Mouse (Mus musculus): ENCODE results near the gene Rxfp3. TPM values are rescaled to one million over a fixed set of nuclear protein-coding genes. Genes with fewer than 3 reads are reported as not detected.

The Rxfp3 gene
- 0.03 TPM in 1 of 2 replicates, not detected in the other for polyA plus RNA-seq (2015; fragmentation: Nextera tagmentation; extraction: Ambion mirVana)

GRCm38 (mm10) chr15:11037711-11038110 is at the start of gene Rxfp3:
Gene Rxfp3, minus strand, starts transcription at chr15:11037991.
- no peaks in the 10 kb centered on the region for H3K36me3 ChIP-seq
- H3K9ac ChIP-seq: no peak within 1 kb of the TSS
- H3K27me3 ChIP-seq (replicated peaks): peaks cover 39% of the 10 kb centered on the region
- ATAC-seq (ENCODE audit: insufficient read depth, low FRiP score, low read depth): no peak
- H3K4me3 ChIP-seq (replicated peaks): peak within 1 kb of the TSS; percentile 30
- 5% methylated on average over 16 of the region's 16 CpGs for WGBS
- H3K4me2 ChIP-seq: peak within 1 kb of the TSS; percentile 59
- no peaks in the 10 kb centered on the region for H3K9me3 ChIP-seq
- peaks cover 18% of the 10 kb centered on the region for H3K4me1 ChIP-seq
- H3K27ac ChIP-seq: no peak within 1 kb of the TSS

- Histone ChIP-seq H3K4me1 (no peaks in the 10 kb centered on the region), H3K4me2 (no peak overlapping the region), H3K9ac (no peak overlapping the region), H3K9me3 (no peaks in the 10 kb centered on the region), H3K4me3 (replicated peaks) (no peak overlapping the region), H3K36me3 (no peaks in the 10 kb centered on the region), H3K27ac (no peak overlapping the region), H3K27me3 (replicated peaks) (no peaks in the 10 kb centered on the region)
- ATAC-seq (ENCODE audit: insufficient read depth, low FRiP score, low read depth): no peak
- WGBS: 38% methylated on average over 1 of the region's 1 CpGs
Observed at GRCm38 (mm10) chr15:11084993-11085365, 47.2 kb upstream of the Rxfp3 start.

- 0 out of 2 replicates have a peak overlapping the region, but pooled peaks have one; percentile 26 for H3K27ac ChIP-seq
- H3K36me3 ChIP-seq: no peaks in the 10 kb centered on the region
- H3K9ac ChIP-seq: no peak overlapping the region
- H3K4me2 ChIP-seq: no peak overlapping the region
- no peak for ATAC-seq (ENCODE audit: insufficient read depth, low FRiP score, low read depth)
- H3K4me3 ChIP-seq (replicated peaks): no peak overlapping the region
- 23% methylated on average over 9 of the region's 9 CpGs for whole genome bisulfite sequencing
- H3K9me3 ChIP-seq: no peaks in the 10 kb centered on the region
- H3K4me1 ChIP-seq: no peaks in the 10 kb centered on the region
- no peaks in the 10 kb centered on the region for H3K27me3 ChIP-seq (replicated peaks)
Observed at GRCm38 (mm10) chr15:11084241-11084992, 46.6 kb upstream of the Rxfp3 start.

- H3K4me3 ChIP-seq (replicated peaks): no peak overlapping the region
- H3K9ac ChIP-seq: no peak overlapping the region
- no peaks in the 10 kb centered on the region for H3K27me3 ChIP-seq (replicated peaks)
- H3K27ac ChIP-seq: no peak overlapping the region
- WGBS: 86% methylated on average over 3 of the region's 3 CpGs
- no peak overlapping the region for H3K4me2 ChIP-seq
- no peaks in the 10 kb centered on the region for H3K9me3 ChIP-seq
- ATAC-seq (ENCODE audit: insufficient read depth, low FRiP score, low read depth): no peak
- no peaks in the 10 kb centered on the region for H3K36me3 ChIP-seq
- no peaks in the 10 kb centered on the region for H3K4me1 ChIP-seq
Observed at GRCm38 (mm10) chr15:11083678-11084077, 45.9 kb upstream of the Rxfp3 start.

GRCm38 (mm10) chr15:11082961-11083569 is 45.3 kb upstream of the Rxfp3 start:
- 40% methylated on average over 8 of the region's 8 CpGs for WGBS
- no peak overlapping the region for H3K27ac ChIP-seq
- no peak for ATAC-seq (ENCODE audit: insufficient read depth, low FRiP score, low read depth)
- no peaks in the 10 kb centered on the region for H3K27me3 ChIP-seq (replicated peaks)
- no peaks in the 10 kb centered on the region for H3K9me3 ChIP-seq
- H3K4me3 ChIP-seq (replicated peaks): no peak overlapping the region
- no peaks in the 10 kb centered on the region for H3K36me3 ChIP-seq
- H3K4me1 ChIP-seq: no peaks in the 10 kb centered on the region
- no peak overlapping the region for H3K4me2 ChIP-seq
- H3K9ac ChIP-seq: no peak overlapping the region

GRCm38 (mm10) chr15:11075726-11076361 is 38.1 kb upstream of the Rxfp3 start:
- H3K27ac ChIP-seq: no peak overlapping the region
- no peaks in the 10 kb centered on the region for H3K4me1 ChIP-seq
- H3K4me2 ChIP-seq: no peak overlapping the region
- no peak for ATAC-seq (ENCODE audit: insufficient read depth, low FRiP score, low read depth)
- H3K9ac ChIP-seq: no peak overlapping the region
- no peaks in the 10 kb centered on the region for H3K9me3 ChIP-seq
- WGBS: 74% methylated on average over 3 of the region's 3 CpGs
- no peak overlapping the region for H3K4me3 ChIP-seq (replicated peaks)
- H3K36me3 ChIP-seq: no peaks in the 10 kb centered on the region
- no peaks in the 10 kb centered on the region for H3K27me3 ChIP-seq (replicated peaks)

GRCm38 (mm10) chr15:11067891-11068290 is 30.1 kb upstream of the Rxfp3 start:
- H3K4me1 ChIP-seq: peaks cover 12% of the 10 kb centered on the region; the same call in 1 of the 2 replicates
- no peak overlapping the region for H3K27ac ChIP-seq
- no peak overlapping the region for H3K4me3 ChIP-seq (replicated peaks)
- H3K36me3 ChIP-seq: no peaks in the 10 kb centered on the region
- 76% methylated on average over 7 of the region's 7 CpGs for WGBS
- ATAC-seq (ENCODE audit: insufficient read depth, low FRiP score, low read depth): no peak
- H3K4me2 ChIP-seq: no peak overlapping the region
- H3K9ac ChIP-seq: no peak overlapping the region
- no peaks in the 10 kb centered on the region for H3K27me3 ChIP-seq (replicated peaks)
- no peaks in the 10 kb centered on the region for H3K9me3 ChIP-seq

- Histone ChIP-seq H3K4me3 (replicated peaks) (peak overlapping the region; percentile 44), H3K4me1 (peaks cover 12% of the 10 kb centered on the region; the same call in 1 of the 2 replicates), H3K27me3 (replicated peaks) (no peaks in the 10 kb centered on the region), H3K9ac (no peak overlapping the region; the same call in 1 of the 2 replicates), H3K9me3 (no peaks in the 10 kb centered on the region), H3K27ac (no peak overlapping the region), H3K4me2 (peak overlapping the region; percentile 74), H3K36me3 (no peaks in the 10 kb centered on the region)
- 17% methylated on average over 5 of the region's 5 CpGs for WGBS
- no peak for ATAC-seq (ENCODE audit: insufficient read depth, low FRiP score, low read depth)
Observed at GRCm38 (mm10) chr15:11066299-11066698, 28.5 kb upstream of the Rxfp3 start.

- Histone ChIP-seq H3K4me3 (replicated peaks) (peak overlapping the region; percentile 44), H3K9me3 (no peaks in the 10 kb centered on the region), H3K27ac (peak overlapping the region; percentile 94), H3K27me3 (replicated peaks) (no peaks in the 10 kb centered on the region), H3K4me1 (peaks cover 12% of the 10 kb centered on the region; the same call in 1 of the 2 replicates), H3K9ac (peak overlapping the region; percentile 37; the same call in 1 of the 2 replicates), H3K36me3 (no peaks in the 10 kb centered on the region), H3K4me2 (peak overlapping the region; percentile 74)
- no peak for ATAC-seq (ENCODE audit: insufficient read depth, low FRiP score, low read depth)
- 3% methylated on average over 9 of the region's 9 CpGs for WGBS
Observed at GRCm38 (mm10) chr15:11065528-11066171, 27.9 kb upstream of the Rxfp3 start.

GRCm38 (mm10) chr15:11064558-11065411 is 27.0 kb upstream of the Rxfp3 start, which contains the start of gene Adamts12:
Gene Adamts12, plus strand, starts transcription at chr15:11064790.
- ATAC-seq (ENCODE audit: insufficient read depth, low FRiP score, low read depth): peak; percentile 82
- H3K27ac ChIP-seq: peak within 1 kb of the TSS; percentile 94
- H3K4me2 ChIP-seq: peak within 1 kb of the TSS; percentile 74
- peak within 1 kb of the TSS; percentile 37; the same call in 1 of the 2 replicates for H3K9ac ChIP-seq
- no peaks in the 10 kb centered on the region for H3K9me3 ChIP-seq
- 1% methylated on average over 25 of the region's 25 CpGs for WGBS
- no peaks in the 10 kb centered on the region for H3K36me3 ChIP-seq
- H3K4me1 ChIP-seq: peaks cover 12% of the 10 kb centered on the region; the same call in 1 of the 2 replicates
- peak within 1 kb of the TSS; percentile 44 for H3K4me3 ChIP-seq (replicated peaks)
- H3K27me3 ChIP-seq (replicated peaks): no peaks in the 10 kb centered on the region

- Histone ChIP-seq H3K4me2 (peak overlapping the region; percentile 74), H3K4me3 (replicated peaks) (peak overlapping the region; percentile 44; the same call in 1 of the 2 replicates), H3K4me1 (peaks cover 12% of the 10 kb centered on the region; the same call in 1 of the 2 replicates), H3K36me3 (no peaks in the 10 kb centered on the region), H3K9me3 (no peaks in the 10 kb centered on the region), H3K27ac (peak overlapping the region; percentile 94), H3K9ac (no peak overlapping the region), H3K27me3 (replicated peaks) (no peaks in the 10 kb centered on the region)
- ATAC-seq (ENCODE audit: insufficient read depth, low FRiP score, low read depth): peak; percentile 14; the same call in 1 of the 2 replicates
- WGBS: 6% methylated on average over 2 of the region's 2 CpGs
Observed at GRCm38 (mm10) chr15:11064160-11064557, 26.4 kb upstream of the Rxfp3 start.
